Mouse (Mus musculus): Measurements from ENCODE around the gene Camkv. TPM values are rescaled to one million over a fixed set of nuclear protein-coding genes. Genes with fewer than 3 reads are reported as not detected.

Camkv gene
- total RNA-seq, 1 experiment = 21.5 TPM

GRCm38 (mm10) chr9:107926920-107927420 lies 8.5 kb upstream of the Camkv start:
- in situ Hi-C loops (cut with MboI; ENCODE audit: low sequenced_read_pairs in 2 of 2, unreplicated experiment in 2 of 2) = no loop called here
- Histone ChIP-seq H3K9me3 (ENCODE audit: control insufficient read depth, insufficient read depth, low read depth, low read length) (no peaks in the 10 kb centered on the region), H3K27ac (ENCODE audit: insufficient read depth, low read depth, low read length, poor library complexity, severe bottlenecking) (no peak overlapping the region), H3K4me1 (ENCODE audit: control insufficient read depth in 2 of 2, insufficient read depth in 2 of 2, low read length in 2 of 2, poor library complexity in 1 of 2) (peaks cover 3 to 8% of the 10 kb centered on the region in 2 experiments; a peak in 2 of 4 replicates), H3K4me3 (ENCODE audit: insufficient read depth in 1 of 2, low read depth in 1 of 2, low read length in 2 of 2, poor library complexity in 1 of 2, severe bottlenecking in 1 of 2) (no peak overlapping the region), H3K36me3 (ENCODE audit: control insufficient read depth, insufficient read depth, low read length, poor library complexity, severe bottlenecking) (no peaks in the 10 kb centered on the region), H3K9ac (ENCODE audit: insufficient read depth, low read depth, low read length, poor library complexity, severe bottlenecking) (no peak overlapping the region)
- no peak for DNase-seq (ENCODE audit: low read depth, low spot score)
- no peak for TF ChIP-seq ZNF384 (IDR thresholded peaks at IDR 0.05; ENCODE audit: low read depth, low read length)
- TF ChIP-seq ZC3H11A (IDR thresholded peaks at IDR 0.05; ENCODE audit: borderline replicate concordance, low read depth, low read length) = no peak
- TF ChIP-seq HCFC1 (IDR thresholded peaks at IDR 0.05; ENCODE audit: borderline replicate concordance, insufficient read depth, low read length) = no peak
- TF ChIP-seq MAFK (IDR thresholded peaks at IDR 0.05; ENCODE audit: insufficient read depth, low read depth, low read length) = no peak
- TF ChIP-seq CHD2 (IDR thresholded peaks at IDR 0.05; ENCODE audit: low read depth, low read length) = no peak

GRCm38 (mm10) chr9:107927749-107928148 lies 7.7 kb upstream of the Camkv start:
- in situ Hi-C loops (cut with MboI; ENCODE audit: low sequenced_read_pairs in 2 of 2, unreplicated experiment in 2 of 2) = no loop called here
- Histone ChIP-seq H3K4me1 (ENCODE audit: control insufficient read depth in 2 of 2, insufficient read depth in 2 of 2, low read length in 2 of 2, poor library complexity in 1 of 2) (peaks cover 3 to 8% of the 10 kb centered on the region in 2 experiments; a peak in 2 of 4 replicates), H3K9me3 (ENCODE audit: control insufficient read depth, insufficient read depth, low read depth, low read length) (no peaks in the 10 kb centered on the region), H3K4me3 (ENCODE audit: insufficient read depth in 1 of 2, low read depth in 1 of 2, low read length in 2 of 2, poor library complexity in 1 of 2, severe bottlenecking in 1 of 2) (no peak overlapping the region), H3K9ac (ENCODE audit: insufficient read depth, low read depth, low read length, poor library complexity, severe bottlenecking) (no peak overlapping the region), H3K27ac (ENCODE audit: insufficient read depth, low read depth, low read length, poor library complexity, severe bottlenecking) (no peak overlapping the region), H3K36me3 (ENCODE audit: control insufficient read depth, insufficient read depth, low read length, poor library complexity, severe bottlenecking) (no peaks in the 10 kb centered on the region)
- TF ChIP-seq ZNF384 (IDR thresholded peaks at IDR 0.05; ENCODE audit: low read depth, low read length) (no peak), MAFK (IDR thresholded peaks at IDR 0.05; ENCODE audit: insufficient read depth, low read depth, low read length) (no peak), HCFC1 (IDR thresholded peaks at IDR 0.05; ENCODE audit: borderline replicate concordance, insufficient read depth, low read length) (no peak), ZC3H11A (IDR thresholded peaks at IDR 0.05; ENCODE audit: borderline replicate concordance, low read depth, low read length) (no peak), CHD2 (IDR thresholded peaks at IDR 0.05; ENCODE audit: low read depth, low read length) (no peak)
- DNase-seq (ENCODE audit: low read depth, low spot score) = no peak

GRCm38 (mm10) chr9:107928169-107928568 lies 7.3 kb upstream of the Camkv start, which contains the start of gene Actl11:
Actl11 (plus strand) TSS chr9:107928469.
- no peak within 1 kb of the TSS for H3K27ac ChIP-seq (ENCODE audit: insufficient read depth, low read depth, low read length, poor library complexity, severe bottlenecking)
- no peak within 1 kb of the TSS for H3K4me3 ChIP-seq (ENCODE audit: insufficient read depth in 1 of 2, low read depth in 1 of 2, low read length in 2 of 2, poor library complexity in 1 of 2, severe bottlenecking in 1 of 2)
- no peak within 1 kb of the TSS for H3K9ac ChIP-seq (ENCODE audit: insufficient read depth, low read depth, low read length, poor library complexity, severe bottlenecking)
- in situ Hi-C loops (cut with MboI; ENCODE audit: low sequenced_read_pairs in 2 of 2, unreplicated experiment in 2 of 2) = no loop called here
- TF ChIP-seq ZC3H11A (IDR thresholded peaks at IDR 0.05; ENCODE audit: borderline replicate concordance, low read depth, low read length) = no peak
- TF ChIP-seq CHD2 (IDR thresholded peaks at IDR 0.05; ENCODE audit: low read depth, low read length) = no peak
- H3K9me3 ChIP-seq (ENCODE audit: control insufficient read depth, insufficient read depth, low read depth, low read length) = no peaks in the 10 kb centered on the region
- no peaks in the 10 kb centered on the region for H3K36me3 ChIP-seq (ENCODE audit: control insufficient read depth, insufficient read depth, low read length, poor library complexity, severe bottlenecking)
- peaks cover 3 to 8% of the 10 kb centered on the region in 2 experiments; a peak in 2 of 4 replicates for H3K4me1 ChIP-seq (ENCODE audit: control insufficient read depth in 2 of 2, insufficient read depth in 2 of 2, low read length in 2 of 2, poor library complexity in 1 of 2)
- DNase-seq (ENCODE audit: low read depth, low spot score) = no peak

- peaks cover 0 to 5% of the 10 kb centered on the region in 2 experiments; a peak in 3 of 4 replicates for H3K4me1 ChIP-seq (ENCODE audit: control insufficient read depth in 2 of 2, insufficient read depth in 2 of 2, low read length in 2 of 2, poor library complexity in 1 of 2)
- TF ChIP-seq MAFK (IDR thresholded peaks at IDR 0.05; ENCODE audit: insufficient read depth, low read depth, low read length) (no peak), ZC3H11A (IDR thresholded peaks at IDR 0.05; ENCODE audit: borderline replicate concordance, low read depth, low read length) (no peak), HCFC1 (IDR thresholded peaks at IDR 0.05; ENCODE audit: borderline replicate concordance, insufficient read depth, low read length) (no peak), CHD2 (IDR thresholded peaks at IDR 0.05; ENCODE audit: low read depth, low read length) (no peak), ZNF384 (IDR thresholded peaks at IDR 0.05; ENCODE audit: low read depth, low read length) (no peak)
- in situ Hi-C loops (cut with MboI; ENCODE audit: low sequenced_read_pairs in 2 of 2, unreplicated experiment in 2 of 2) = no loop called here
- H3K9ac ChIP-seq (ENCODE audit: insufficient read depth, low read depth, low read length, poor library complexity, severe bottlenecking) = no peak overlapping the region
- no peaks in the 10 kb centered on the region for H3K9me3 ChIP-seq (ENCODE audit: control insufficient read depth, insufficient read depth, low read depth, low read length)
- DNase-seq (ENCODE audit: low read depth, low spot score) = no peak
- no peaks in the 10 kb centered on the region for H3K36me3 ChIP-seq (ENCODE audit: control insufficient read depth, insufficient read depth, low read length, poor library complexity, severe bottlenecking)
- no peak overlapping the region for H3K4me3 ChIP-seq (ENCODE audit: insufficient read depth in 1 of 2, low read depth in 1 of 2, low read length in 2 of 2, poor library complexity in 1 of 2, severe bottlenecking in 1 of 2)
- H3K27ac ChIP-seq (ENCODE audit: insufficient read depth, low read depth, low read length, poor library complexity, severe bottlenecking) = no peak overlapping the region
Measured at GRCm38 (mm10) chr9:107932221-107932620, 3.3 kb upstream of the Camkv start.

GRCm38 (mm10) chr9:107934146-107934545 lies 1.3 kb upstream of the Camkv start:
- TF ChIP-seq ZNF384 (IDR thresholded peaks at IDR 0.05; ENCODE audit: low read depth, low read length) (no peak), ZC3H11A (IDR thresholded peaks at IDR 0.05; ENCODE audit: borderline replicate concordance, low read depth, low read length) (no peak), MAFK (IDR thresholded peaks at IDR 0.05; ENCODE audit: insufficient read depth, low read depth, low read length) (no peak), HCFC1 (IDR thresholded peaks at IDR 0.05; ENCODE audit: borderline replicate concordance, insufficient read depth, low read length) (no peak), CHD2 (IDR thresholded peaks at IDR 0.05; ENCODE audit: low read depth, low read length) (no peak)
- peaks cover 0 to 7% of the 10 kb centered on the region in 2 experiments; a peak in 3 of 4 replicates for H3K4me1 ChIP-seq (ENCODE audit: control insufficient read depth in 2 of 2, insufficient read depth in 2 of 2, low read length in 2 of 2, poor library complexity in 1 of 2)
- in situ Hi-C loops (cut with MboI; ENCODE audit: low sequenced_read_pairs in 2 of 2, unreplicated experiment in 2 of 2) = no loop called here
- H3K9me3 ChIP-seq (ENCODE audit: control insufficient read depth, insufficient read depth, low read depth, low read length) = no peaks in the 10 kb centered on the region
- no peak overlapping the region for H3K4me3 ChIP-seq (ENCODE audit: insufficient read depth in 1 of 2, low read depth in 1 of 2, low read length in 2 of 2, poor library complexity in 1 of 2, severe bottlenecking in 1 of 2)
- DNase-seq (ENCODE audit: low read depth, low spot score) = no peak
- H3K36me3 ChIP-seq (ENCODE audit: control insufficient read depth, insufficient read depth, low read length, poor library complexity, severe bottlenecking) = no peaks in the 10 kb centered on the region
- no peak overlapping the region for H3K27ac ChIP-seq (ENCODE audit: insufficient read depth, low read depth, low read length, poor library complexity, severe bottlenecking)
- H3K9ac ChIP-seq (ENCODE audit: insufficient read depth, low read depth, low read length, poor library complexity, severe bottlenecking) = no peak overlapping the region
